Mouse (Mus musculus) natural killer cell, adult 2 months (primary cell): ENCODE measurements around the gene Nps.
"Not testable (repeated sequence)": the region's sequence is repeated elsewhere in the genome, so short reads cannot be mapped to it uniquely, and the experiment has no call there.

ENCODE experiments used
- DNase-seq, 2 experiments: peaks; one replicate each; pipeline ENCODE4 v3.0.0; 2022; ENCODE audit warnings: low spot score in 2 of 2

Nps gene

DNA sequence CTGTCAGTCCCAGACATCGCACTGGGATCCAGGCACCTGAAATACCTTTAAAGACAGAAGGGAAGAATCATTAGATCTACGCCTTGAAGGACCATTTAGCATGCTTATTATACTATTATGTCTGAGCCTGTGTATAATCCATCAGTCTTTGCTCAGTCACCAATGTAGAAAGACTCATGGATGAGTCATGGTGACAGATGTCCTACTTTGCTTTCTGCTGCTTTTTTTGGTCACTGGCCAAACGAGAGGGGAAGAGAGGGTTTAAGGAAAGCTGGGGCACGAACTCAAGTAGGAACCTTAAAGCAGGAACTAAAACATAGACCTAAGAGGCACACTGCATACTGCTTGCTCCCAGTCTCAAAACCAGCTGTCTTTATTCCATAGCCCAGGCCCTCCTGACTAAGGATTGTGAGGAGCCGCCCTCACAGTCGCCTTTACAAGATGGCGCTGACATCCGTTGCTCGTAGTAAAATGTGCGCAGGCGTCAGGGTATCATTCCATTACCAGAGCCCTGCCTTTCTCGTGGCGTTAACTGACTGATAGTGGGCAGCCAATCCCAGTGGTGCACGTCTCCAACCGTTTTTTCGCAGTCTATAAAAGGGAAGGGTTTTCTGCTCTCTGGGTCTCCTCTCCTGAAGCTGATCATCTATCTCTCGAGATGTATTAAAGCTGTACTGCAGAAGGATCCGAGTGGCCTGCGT is at the start of gene Nps:
Gene Nps (plus strand): TSS at position 651 of the 701 bp plus-strand sequence.
- DNase-seq = not testable (repeated sequence)

DNA sequence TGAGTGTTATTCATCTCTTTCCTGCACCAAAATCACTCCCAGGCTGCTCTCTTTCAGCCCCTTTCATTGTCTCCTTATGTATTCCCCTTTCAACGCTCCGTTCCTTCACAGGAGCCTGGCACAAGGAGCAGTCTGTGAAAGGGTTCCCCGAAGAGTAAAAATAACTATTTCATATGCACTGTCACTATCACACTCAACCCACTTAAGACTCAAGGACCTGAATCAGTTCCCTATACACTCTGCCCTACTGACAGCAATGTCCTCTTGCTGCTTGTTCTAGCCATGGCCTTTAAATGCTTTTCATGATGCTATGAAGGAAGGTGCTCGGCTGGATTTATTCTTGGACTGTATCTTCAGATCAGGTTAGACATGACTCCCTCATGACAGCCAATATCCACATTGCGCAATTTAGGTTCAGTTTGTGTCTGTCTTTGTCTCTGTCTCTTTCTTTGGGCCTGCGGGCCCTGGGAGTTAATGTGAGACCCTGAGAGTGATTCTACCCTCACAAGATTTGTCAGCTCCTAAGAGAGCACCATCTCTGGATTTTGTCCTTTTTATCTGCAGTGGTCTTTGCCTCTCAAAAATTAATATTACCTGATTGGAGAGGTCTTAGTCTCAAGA is 49.4 kb upstream of the Nps start:
- no peak for DNase-seq

DNA sequence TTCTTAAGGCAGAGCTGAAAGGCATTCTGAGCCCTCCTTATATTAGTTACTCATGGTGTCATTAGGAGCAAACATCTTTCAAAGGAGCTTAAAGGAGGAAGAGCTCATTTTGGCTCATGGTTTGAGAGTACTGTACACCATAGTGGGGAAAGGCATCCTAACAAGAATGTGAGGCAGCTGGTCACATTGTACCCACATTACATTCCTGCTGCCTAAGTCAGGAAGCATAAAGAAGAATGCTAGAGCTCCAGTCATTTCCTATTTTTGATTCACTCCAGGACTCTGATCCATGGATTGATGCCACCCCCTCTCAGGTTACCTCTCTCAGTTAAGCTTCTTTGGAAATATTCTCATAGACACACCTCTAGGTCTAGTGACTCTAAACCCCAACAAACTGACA is 48.2 kb upstream of the Nps start:
- DNase-seq = no peak

DNA sequence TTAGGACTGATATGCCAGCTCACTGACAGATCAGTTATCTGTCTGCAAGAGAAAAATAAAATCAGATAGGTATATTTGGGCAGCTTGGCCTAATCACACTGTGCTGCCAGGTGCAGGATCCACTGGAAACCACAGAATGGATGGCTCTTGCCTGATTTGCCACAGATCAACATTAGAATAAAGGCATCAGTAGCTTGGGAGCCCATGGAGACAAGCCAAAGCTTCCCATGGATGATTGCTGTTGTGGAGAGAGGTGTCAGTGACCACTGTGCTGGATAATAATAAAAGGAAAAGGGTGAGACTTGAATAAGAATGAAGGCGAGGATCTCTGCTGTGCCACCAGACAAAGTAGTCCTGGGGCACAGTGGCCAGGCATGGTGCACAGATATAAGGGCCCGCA is 47.7 kb upstream of the Nps start:
- DNase-seq = no peak

DNA sequence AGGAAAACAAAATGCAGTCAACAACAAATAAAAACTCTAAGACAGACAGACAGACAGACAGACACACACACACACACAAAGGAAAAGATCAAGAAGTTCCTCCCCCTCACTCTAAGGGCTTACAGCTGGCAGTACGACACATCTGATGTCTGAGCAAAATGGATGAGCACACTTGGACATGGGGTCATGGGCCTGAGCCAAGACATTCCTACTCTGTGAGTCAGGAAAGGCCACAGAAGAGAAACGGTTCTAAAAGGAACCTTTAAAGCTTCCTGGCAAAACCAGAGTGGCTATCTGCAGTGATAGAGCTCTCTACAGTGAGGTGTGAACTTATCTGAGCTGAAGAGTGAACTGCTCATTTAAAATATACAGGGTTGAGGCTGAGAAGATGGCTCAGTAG is 46.0 kb upstream of the Nps start:
- no peak for DNase-seq

GRCm38 (mm10) chr7:135221475-135221874 is 37.0 kb upstream of the Nps start:
- DNase-seq = no peak

DNA sequence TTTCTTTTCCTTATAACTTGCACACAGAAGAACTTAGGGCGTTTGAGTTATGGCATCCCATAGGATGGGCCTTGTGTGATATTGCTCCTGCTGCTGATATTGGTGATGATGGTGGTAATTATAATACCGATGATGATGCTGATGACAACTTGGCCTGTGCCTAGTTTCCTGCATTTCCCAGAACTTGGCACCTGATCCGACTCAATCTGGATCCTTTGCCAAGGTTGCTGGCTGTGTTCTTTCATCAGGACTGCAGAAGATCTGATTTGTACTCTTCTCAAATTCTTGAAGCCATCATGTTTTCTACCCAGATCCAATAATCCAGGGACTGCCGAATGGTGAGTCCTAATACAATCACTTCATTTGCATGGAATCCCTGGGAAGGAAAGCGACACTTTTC is 32.5 kb upstream of the Nps start:
- no peak for DNase-seq

DNA sequence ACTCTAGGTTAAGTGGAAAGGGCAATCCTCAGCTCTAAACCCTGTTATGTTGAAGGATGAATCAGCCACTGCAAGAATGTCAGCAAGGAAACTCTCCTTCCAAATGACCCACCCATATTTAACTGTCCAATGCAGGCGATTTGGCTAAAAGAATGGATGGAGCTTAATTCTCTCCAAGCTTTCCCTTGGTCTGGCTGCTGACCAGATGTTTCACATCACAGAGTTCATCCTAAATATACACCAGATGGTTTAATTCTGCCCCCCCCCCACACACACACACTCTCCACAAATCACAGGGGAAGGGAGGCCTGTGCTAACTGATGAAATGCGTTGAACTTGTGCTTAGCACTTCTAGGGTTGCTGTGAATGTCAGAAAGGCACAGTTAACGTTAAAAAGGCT is 21.4 kb upstream of the Nps start:
- no peak for DNase-seq

- no peak for DNase-seq
Measured at GRCm38 (mm10) chr7:135239441-135239840, 19.1 kb upstream of the Nps start.

DNA sequence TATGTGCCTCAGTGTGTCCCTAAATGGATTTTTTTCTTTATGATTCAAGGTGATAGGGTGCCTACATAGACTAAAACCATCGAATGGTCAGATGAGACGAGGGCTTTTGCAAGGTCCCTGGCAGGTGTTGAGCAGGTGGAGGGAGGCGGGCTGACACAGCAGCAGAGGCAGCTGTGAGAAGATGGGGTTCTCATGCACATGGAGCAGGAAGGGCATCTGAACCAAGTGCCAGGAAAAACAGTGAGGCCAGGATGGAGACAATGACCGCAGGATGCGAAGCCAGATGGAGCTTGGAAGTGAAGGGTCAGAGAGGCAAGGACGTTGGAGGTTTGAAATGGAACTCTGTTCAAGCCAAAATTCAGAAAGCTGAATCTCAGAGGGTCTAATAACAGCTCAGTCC is 18.5 kb upstream of the Nps start:
- DNase-seq = no peak

DNA sequence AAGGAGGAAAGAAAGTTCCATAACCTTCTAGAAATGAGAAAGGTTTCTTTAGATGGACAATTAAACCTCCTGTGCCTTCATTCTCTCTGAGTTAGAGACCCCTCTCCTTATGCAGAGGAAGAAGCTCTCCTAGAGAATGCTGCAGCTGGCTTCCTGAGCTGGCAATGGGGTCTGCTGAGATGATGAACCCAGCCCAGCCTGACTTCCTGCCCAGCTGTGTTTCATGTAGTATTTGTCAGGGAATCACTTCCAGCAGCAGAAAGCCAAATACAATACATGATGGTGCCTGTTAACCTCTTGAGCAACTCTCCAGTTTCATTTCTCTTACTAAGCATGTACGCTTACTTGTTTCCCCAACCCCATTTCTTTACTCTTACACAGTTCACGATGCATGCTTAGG is 17.9 kb upstream of the Nps start:
- DNase-seq = no peak

DNA sequence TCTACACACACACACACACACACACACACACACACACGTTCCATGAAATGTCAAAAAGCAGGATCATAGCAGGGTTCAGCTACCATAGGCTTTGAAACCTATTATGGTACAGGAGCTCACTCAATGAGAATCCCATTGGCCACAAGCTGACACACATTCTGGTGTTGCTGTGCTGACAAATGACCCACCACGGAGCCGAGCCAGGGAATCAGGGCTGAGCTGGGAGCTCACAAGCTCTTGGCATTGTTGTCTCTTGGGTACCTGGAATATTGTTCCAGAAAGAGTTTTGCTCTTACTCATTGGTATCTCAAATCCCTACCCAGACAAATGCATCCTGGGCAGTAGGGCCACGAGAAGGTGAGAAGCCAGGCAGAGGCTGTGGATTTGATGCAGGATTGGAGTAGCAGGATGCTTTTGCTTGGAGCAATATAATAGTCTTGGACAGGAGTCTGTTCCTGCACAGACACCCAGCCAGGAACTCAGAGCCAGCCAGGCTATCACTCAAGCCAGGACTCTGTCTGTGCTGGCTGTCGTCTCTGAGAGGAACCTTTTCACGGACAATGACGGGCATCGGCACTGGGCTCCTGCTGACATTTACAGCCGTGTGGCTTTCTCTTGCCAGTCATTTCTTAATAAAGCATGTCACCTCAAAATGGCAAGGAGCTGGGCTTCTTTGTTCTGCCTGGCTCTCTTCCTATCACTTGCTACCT is 14.2 kb upstream of the Nps start:
- DNase-seq = no peak

- no peak for DNase-seq
Measured at GRCm38 (mm10) chr7:135246386-135246785, 12.1 kb upstream of the Nps start.

GRCm38 (mm10) chr7:135253249-135253648 is 5.3 kb upstream of the Nps start:
- DNase-seq = no peak

DNA sequence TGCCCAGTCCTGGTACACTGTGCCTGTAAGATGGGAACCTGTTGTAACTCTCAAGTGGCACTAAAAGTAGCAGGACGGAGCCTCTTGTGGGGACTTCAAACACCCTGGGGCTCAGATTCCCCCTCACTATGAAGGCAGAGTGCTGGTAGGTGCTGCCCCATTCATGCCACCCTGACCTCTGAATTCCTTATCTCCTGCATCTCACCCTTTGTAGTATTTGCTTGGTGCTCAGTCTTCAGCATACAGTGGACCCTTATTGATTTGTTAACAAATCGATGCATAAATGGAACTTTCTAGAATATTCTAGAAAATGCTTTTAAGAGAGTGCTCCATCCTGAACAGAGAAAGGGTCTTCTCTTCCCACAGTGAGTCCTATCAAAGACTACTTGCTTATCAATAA is 4.1 kb upstream of the Nps start:
- no peak for DNase-seq

DNA sequence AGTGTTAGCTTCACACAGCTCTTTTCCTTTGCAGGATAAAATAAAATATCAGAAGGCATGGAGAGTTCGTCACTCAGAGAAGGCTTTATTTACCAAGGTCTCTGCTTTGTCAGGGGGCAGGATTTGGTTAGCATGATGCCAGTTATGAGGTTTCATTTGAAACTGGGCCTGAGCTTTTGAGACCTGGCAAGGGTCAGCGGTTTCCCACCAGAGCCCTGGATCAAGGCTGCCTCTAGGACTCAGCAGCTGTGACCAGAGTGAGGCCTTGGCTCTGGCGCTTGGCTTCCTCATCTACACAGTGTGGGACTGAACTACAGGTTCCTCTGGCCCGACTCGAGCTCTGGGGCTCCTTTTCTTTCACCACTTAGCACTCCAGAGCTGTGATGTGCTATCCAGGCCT is 12.5 kb downstream of the Nps start:
- no peak for DNase-seq

- DNase-seq = no peak
Measured at GRCm38 (mm10) chr7:135283212-135283611, 24.7 kb downstream of the Nps start.

DNA sequence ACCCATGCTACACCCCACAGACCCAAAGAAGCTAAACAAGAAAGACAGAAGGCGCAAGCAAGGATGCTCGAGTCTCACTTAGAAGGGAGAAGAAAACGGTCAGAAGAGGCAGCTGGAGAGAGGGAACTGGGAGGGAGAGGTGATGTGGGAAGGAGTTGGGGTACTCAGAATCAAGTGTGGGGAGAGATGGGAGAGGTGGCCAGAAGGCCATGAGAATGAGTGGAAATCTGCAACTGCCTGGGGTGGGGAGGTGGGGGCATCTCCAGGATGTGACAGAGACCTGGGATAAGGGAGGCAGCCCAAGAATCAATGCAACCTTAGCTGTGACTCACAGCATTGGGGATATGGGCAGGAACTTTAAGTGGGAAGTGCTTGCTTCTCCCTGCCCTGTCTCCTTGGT is 31.5 kb downstream of the Nps start:
- DNase-seq = no peak

DNA sequence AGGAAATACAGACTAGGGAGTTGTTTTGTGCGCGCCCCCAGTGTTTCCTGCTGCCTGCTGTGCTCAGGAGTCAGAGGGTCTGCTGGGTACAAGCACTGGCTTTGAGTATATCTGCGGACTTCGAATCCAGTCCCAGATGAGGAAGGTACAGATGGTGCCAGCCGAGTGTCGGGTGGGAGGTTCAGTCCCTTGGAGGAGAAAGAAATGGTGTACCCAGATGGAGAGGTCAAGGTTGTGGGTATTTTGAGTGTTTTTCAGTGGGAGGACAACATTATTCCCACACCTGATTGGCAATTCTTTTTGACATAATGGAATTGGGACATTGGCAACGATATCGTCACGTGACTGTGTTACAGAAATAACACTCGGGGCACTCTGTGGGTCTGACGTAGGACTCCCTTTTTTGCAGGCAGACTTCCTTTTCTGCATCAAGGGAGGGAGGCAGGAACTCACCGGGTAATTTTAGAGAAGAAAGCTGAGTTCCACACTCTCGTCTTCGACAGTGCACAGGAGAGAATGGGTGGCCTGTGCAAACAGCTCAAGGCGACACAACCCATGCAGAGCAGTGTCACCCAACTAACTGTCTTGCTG is 33.2 kb downstream of the Nps start:
- no peak for DNase-seq

GRCm38 (mm10) chr7:135294498-135294897 is 36.0 kb downstream of the Nps start:
- DNase-seq = no peak

- no peak for DNase-seq
Measured at GRCm38 (mm10) chr7:135304496-135304895, 46.0 kb downstream of the Nps start.
